Mouse (Mus musculus) spleen, adult 2 months (tissue): ENCODE measurements around the gene Zfp950.

Source experiments
- CTCF ChIP-seq: fragments of 200-500 bp; IDR thresholded peaks from 2 replicates; pipeline ENCODE4 v1.5.1; 2011; ENCODE audit warnings: mild to moderate bottlenecking, inconsistent platforms; ENCODE audit not compliant: insufficient read depth, insufficient read length, insufficient replicate concordance; ENCODE audit errors: extremely low read depth
- POLR2A ChIP-seq: fragments of 200-500 bp; IDR thresholded peaks from 2 replicates; pipeline ENCODE4 v1.6.1; 2011; ENCODE audit warnings: low read depth, low read length, inconsistent platforms

DNA sequence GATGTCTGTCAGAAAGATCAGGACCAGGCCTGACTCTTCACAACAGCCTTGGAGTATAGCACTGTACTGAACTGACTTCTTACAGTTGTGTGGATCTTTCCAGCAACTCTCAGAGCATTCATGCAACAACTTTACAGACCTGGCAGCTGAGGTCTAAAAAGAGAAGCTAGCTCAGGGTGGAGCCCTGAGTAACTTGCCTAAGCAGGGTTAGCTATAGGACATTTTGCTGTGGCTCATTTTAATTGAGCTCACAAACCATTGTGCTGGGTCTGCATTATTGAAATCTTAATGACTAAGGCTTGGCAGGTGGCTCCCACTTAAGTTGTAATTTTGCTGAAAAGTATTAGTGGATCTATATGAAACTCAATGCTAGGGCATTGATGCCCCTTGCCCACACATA lies 88.6 kb downstream of the Zfp950 start:
- no peak for TF ChIP-seq CTCF
- TF ChIP-seq POLR2A: no peak
